Mouse (Mus musculus): Measurements from ENCODE around the gene Dclk1. TPM values are rescaled to one million over a fixed set of nuclear protein-coding genes. Genes with fewer than 3 reads are reported as not detected.

Gene Dclk1
- polyA plus RNA-seq, 1 experiment from 2014 or later, result 4.4 TPM

GRCm38 (mm10) chr3:55292783-55293430 lies 50.7 kb downstream of the Dclk1 start:
- Histone ChIP-seq H3K36me3 (ENCODE audit: control insufficient read depth, insufficient read depth, low read length) (no peaks in the 10 kb centered on the region), H3K4me2 (replicated peaks; ENCODE audit: low read depth) (no peak overlapping the region), H3K9me3 (ENCODE audit: control insufficient read depth, low read length) (no peaks in the 10 kb centered on the region), H3K9ac (ENCODE audit: low read length) (no peak overlapping the region), H3K4me3 (ENCODE audit: low read depth, low read length) (no peak overlapping the region), H3K27ac (replicated peaks) (no peak overlapping the region), H3K4me1 (replicated peaks; ENCODE audit: control insufficient read depth, insufficient read depth) (no peaks in the 10 kb centered on the region), H3K27me3 (ENCODE audit: control insufficient read depth, insufficient read depth, low read length) (no peaks in the 10 kb centered on the region)
- DNase-seq (ENCODE audit: low spot score) (no peak), ATAC-seq (ENCODE audit: low FRiP score, low TSS enrichment) (no peak)
- WGBS, result 48% methylated on average over 10 of the region's 10 CpGs
- TF ChIP-seq EP300 (optimal IDR thresholded peaks at IDR 0.05) (no peak), CTCF (IDR thresholded peaks at IDR 0.05; ENCODE audit: low read depth) (no peak)

- H3K4me3 ChIP-seq (ENCODE audit: low read depth, low read length), result no peak overlapping the region
- DNase-seq (ENCODE audit: low spot score) (no peak), ATAC-seq (ENCODE audit: low FRiP score, low TSS enrichment) (no peak)
- H3K27me3 ChIP-seq (ENCODE audit: control insufficient read depth, insufficient read depth, low read length), result no peaks in the 10 kb centered on the region
- TF ChIP-seq CTCF (IDR thresholded peaks at IDR 0.05; ENCODE audit: low read depth), result no peak
- TF ChIP-seq EP300 (optimal IDR thresholded peaks at IDR 0.05), result no peak
- no peaks in the 10 kb centered on the region for H3K36me3 ChIP-seq (ENCODE audit: control insufficient read depth, insufficient read depth, low read length)
- H3K9me3 ChIP-seq (ENCODE audit: control insufficient read depth, low read length), result no peaks in the 10 kb centered on the region
- no peak overlapping the region for H3K4me2 ChIP-seq (replicated peaks; ENCODE audit: low read depth)
- H3K27ac ChIP-seq (replicated peaks), result no peak overlapping the region
- no peak overlapping the region for H3K9ac ChIP-seq (ENCODE audit: low read length)
- H3K4me1 ChIP-seq (replicated peaks; ENCODE audit: control insufficient read depth, insufficient read depth), result no peaks in the 10 kb centered on the region
These were observed 63.5 kb downstream of the Dclk1 start for GRCm38 (mm10) chr3:55305653-55306052.

GRCm38 (mm10) chr3:55307553-55308177 lies 65.5 kb downstream of the Dclk1 start:
- no peak for TF ChIP-seq EP300 (optimal IDR thresholded peaks at IDR 0.05)
- no peak for TF ChIP-seq CTCF (IDR thresholded peaks at IDR 0.05; ENCODE audit: low read depth)
- H3K27me3 ChIP-seq (ENCODE audit: control insufficient read depth, insufficient read depth, low read length), result no peaks in the 10 kb centered on the region
- H3K4me1 ChIP-seq (replicated peaks; ENCODE audit: control insufficient read depth, insufficient read depth), result no peaks in the 10 kb centered on the region
- H3K36me3 ChIP-seq (ENCODE audit: control insufficient read depth, insufficient read depth, low read length), result no peaks in the 10 kb centered on the region
- DNase-seq (ENCODE audit: low spot score) (no peak), ATAC-seq (ENCODE audit: low FRiP score, low TSS enrichment) (peak; percentile 80; the same call in 1 of the 2 replicates)
- H3K4me3 ChIP-seq (ENCODE audit: low read depth, low read length), result no peak overlapping the region
- no peak overlapping the region for H3K4me2 ChIP-seq (replicated peaks; ENCODE audit: low read depth)
- 55% methylated on average over 7 of the region's 7 CpGs for WGBS
- H3K9ac ChIP-seq (ENCODE audit: low read length), result no peak overlapping the region
- no peak overlapping the region for H3K27ac ChIP-seq (replicated peaks)
- H3K9me3 ChIP-seq (ENCODE audit: control insufficient read depth, low read length), result no peaks in the 10 kb centered on the region

- Histone ChIP-seq H3K9ac (ENCODE audit: low read length) (no peak overlapping the region), H3K27ac (replicated peaks) (no peak overlapping the region), H3K4me2 (replicated peaks; ENCODE audit: low read depth) (no peak overlapping the region), H3K4me1 (replicated peaks; ENCODE audit: control insufficient read depth, insufficient read depth) (no peaks in the 10 kb centered on the region), H3K36me3 (ENCODE audit: control insufficient read depth, insufficient read depth, low read length) (no peaks in the 10 kb centered on the region), H3K9me3 (ENCODE audit: control insufficient read depth, low read length) (no peaks in the 10 kb centered on the region), H3K27me3 (ENCODE audit: control insufficient read depth, insufficient read depth, low read length) (no peaks in the 10 kb centered on the region), H3K4me3 (ENCODE audit: low read depth, low read length) (no peak overlapping the region)
- WGBS, result 57% methylated on average over 8 of the region's 8 CpGs
- ATAC-seq (ENCODE audit: low FRiP score, low TSS enrichment) (no peak), DNase-seq (ENCODE audit: low spot score) (no peak)
- TF ChIP-seq CTCF (IDR thresholded peaks at IDR 0.05; ENCODE audit: low read depth), result no peak
- TF ChIP-seq EP300 (optimal IDR thresholded peaks at IDR 0.05), result no peak
These were observed 67.8 kb downstream of the Dclk1 start for GRCm38 (mm10) chr3:55309961-55310360.

GRCm38 (mm10) chr3:55315827-55316226 lies 73.7 kb downstream of the Dclk1 start:
- Histone ChIP-seq H3K27me3 (ENCODE audit: control insufficient read depth, insufficient read depth, low read length) (no peaks in the 10 kb centered on the region), H3K4me3 (ENCODE audit: low read depth, low read length) (no peak overlapping the region), H3K9ac (ENCODE audit: low read length) (no peak overlapping the region), H3K9me3 (ENCODE audit: control insufficient read depth, low read length) (no peaks in the 10 kb centered on the region), H3K27ac (replicated peaks) (no peak overlapping the region), H3K36me3 (ENCODE audit: control insufficient read depth, insufficient read depth, low read length) (no peaks in the 10 kb centered on the region), H3K4me2 (replicated peaks; ENCODE audit: low read depth) (no peak overlapping the region), H3K4me1 (replicated peaks; ENCODE audit: control insufficient read depth, insufficient read depth) (no peaks in the 10 kb centered on the region)
- ATAC-seq (ENCODE audit: low FRiP score, low TSS enrichment) (no peak), DNase-seq (ENCODE audit: low spot score) (no peak)
- 81% methylated on average over 8 of the region's 8 CpGs for WGBS
- no peak for TF ChIP-seq EP300 (optimal IDR thresholded peaks at IDR 0.05)
- no peak for TF ChIP-seq CTCF (IDR thresholded peaks at IDR 0.05; ENCODE audit: low read depth)

- H3K4me3 ChIP-seq (ENCODE audit: low read depth, low read length), result no peak overlapping the region
- H3K27ac ChIP-seq (replicated peaks), result no peak overlapping the region
- H3K4me1 ChIP-seq (replicated peaks; ENCODE audit: control insufficient read depth, insufficient read depth), result no peaks in the 10 kb centered on the region
- WGBS, result 57% methylated on average over 1 of the region's 1 CpGs
- ATAC-seq (ENCODE audit: low FRiP score, low TSS enrichment) (no peak), DNase-seq (ENCODE audit: low spot score) (no peak)
- no peaks in the 10 kb centered on the region for H3K9me3 ChIP-seq (ENCODE audit: control insufficient read depth, low read length)
- TF ChIP-seq CTCF (IDR thresholded peaks at IDR 0.05; ENCODE audit: low read depth), result no peak
- TF ChIP-seq EP300 (optimal IDR thresholded peaks at IDR 0.05), result no peak
- no peaks in the 10 kb centered on the region for H3K27me3 ChIP-seq (ENCODE audit: control insufficient read depth, insufficient read depth, low read length)
- H3K4me2 ChIP-seq (replicated peaks; ENCODE audit: low read depth), result no peak overlapping the region
- no peaks in the 10 kb centered on the region for H3K36me3 ChIP-seq (ENCODE audit: control insufficient read depth, insufficient read depth, low read length)
- H3K9ac ChIP-seq (ENCODE audit: low read length), result no peak overlapping the region
These were observed 75.9 kb downstream of the Dclk1 start for GRCm38 (mm10) chr3:55318021-55318420.
